Mouse (Mus musculus) hindbrain, embryonic 14.5 days (tissue): ENCODE data around the gene Ralb. TPM values are rescaled to one million over a fixed set of nuclear protein-coding genes. Genes with fewer than 3 reads are reported as not detected.
A peak's percentile ranks its signal among the peaks of the same experiment; 100 is the strongest.

Experiments
- ATAC-seq: fragments of 200-750 bp; cut with Nextera tagmentation; 2 replicates; pipeline ENCODE4 v1.8.0; 2017; ENCODE audit warnings: moderate number of reproducible peaks, mild to moderate bottlenecking, moderate TSS enrichment, moderate library complexity; ENCODE audit not compliant: low FRiP score
- DNase-seq: peaks from one replicate; pipeline ENCODE4 v3.0.0-alpha.2; 2015; ENCODE audit warnings: low spot score
- H3K27ac ChIP-seq: fragments of 300-500 bp; sonication (generic); 2 replicates; pipeline ENCODE4 v1.5.1; 2014; ENCODE audit warnings: mild to moderate bottlenecking, moderate library complexity
- H3K27me3 ChIP-seq: fragments of 300-500 bp; sonication (generic); 2 replicates; pipeline ENCODE4 v1.6.1; 2014; ENCODE audit warnings: mild to moderate bottlenecking, low read length, mixed read lengths; ENCODE audit not compliant: control insufficient read depth, insufficient read depth
- H3K36me3 ChIP-seq: fragments of 300-500 bp; sonication (generic); replicated peaks from 2 replicates; pipeline ENCODE4 v1.6.1; 2014; ENCODE audit not compliant: control insufficient read depth, insufficient read depth
- H3K4me1 ChIP-seq: fragments of 300-500 bp; sonication (generic); replicated peaks from 2 replicates; pipeline ENCODE4 v1.6.1; 2014; ENCODE audit warnings: antibody characterized with exemption, low read length, mixed read lengths; ENCODE audit not compliant: control insufficient read depth, insufficient read depth
- H3K4me2 ChIP-seq: fragments of 300-500 bp; sonication (generic); replicated peaks from 2 replicates; pipeline ENCODE4 v1.6.1; 2014; ENCODE audit warnings: mild to moderate bottlenecking, moderate library complexity
- H3K4me3 ChIP-seq: fragments of 300-500 bp; sonication (generic); replicated peaks from 2 replicates; pipeline ENCODE4 v1.5.1; 2014; ENCODE audit warnings: mild to moderate bottlenecking, low read length
- H3K9ac ChIP-seq: fragments of 300-500 bp; sonication (generic); 2 replicates; pipeline ENCODE4 v1.6.1; 2014
- H3K9me3 ChIP-seq: fragments of 300-500 bp; sonication (generic); 2 replicates; pipeline ENCODE4 v1.6.1; 2016; ENCODE audit warnings: low read length; ENCODE audit not compliant: control insufficient read depth
- WGBS: fragments of 180-500 bp; shearing (Covaris S2); extraction: QIAGEN DNeasy Blood & Tissue Kit; methylation state at CpG from one replicate; pipeline ENCODE4 v1.1.7; 2014; 5-methylcytosine and 5-hydroxymethylcytosine counted together
- polyA plus RNA-seq: library from polyadenylated mRNA; unstranded; fragments of >200 nt; fragmentation: Nextera tagmentation; extraction: Ambion mirVana; gene quantifications from 2 replicates; pipeline ENCODE4 v1.2.1, GENCODE M21; 2014

Ralb gene
- polyA plus RNA-seq, 1 experiment from 2014 or later: 57.5 TPM

DNA sequence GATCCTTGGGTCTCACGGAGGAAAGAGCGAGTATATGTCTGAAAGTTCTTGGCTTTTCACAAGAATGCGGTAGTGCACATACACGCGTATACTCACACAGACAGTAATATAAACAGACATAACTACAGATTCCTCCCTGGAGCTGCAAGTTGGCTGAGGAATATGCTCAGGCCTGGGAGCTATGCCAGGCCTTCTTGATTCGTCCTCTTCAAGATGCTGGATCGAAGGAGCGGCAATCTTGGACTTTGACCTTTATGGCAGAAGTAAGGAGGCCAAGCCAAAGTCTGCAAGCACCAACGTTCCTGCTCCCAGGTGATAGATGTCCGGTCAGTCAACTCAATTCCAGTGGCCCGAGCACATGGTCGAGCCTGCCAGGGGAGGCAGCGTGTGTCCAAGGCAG, 26.3 kb upstream of the Ralb start:
- ATAC-seq (no peak), DNase-seq (no peak)
- no peak overlapping the region for H3K4me3 ChIP-seq
- peaks cover 9% of the 10 kb centered on the region for H3K4me1 ChIP-seq
- no peak overlapping the region for H3K4me2 ChIP-seq
- peaks cover 20% of the 10 kb centered on the region for H3K36me3 ChIP-seq
- no peaks in the 10 kb centered on the region for H3K27me3 ChIP-seq
- 0 out of 2 replicates have a peak, but pooled peaks cover 3% of the 10 kb centered on the region for H3K9me3 ChIP-seq
- H3K27ac ChIP-seq: no peak overlapping the region
- H3K9ac ChIP-seq: no peak overlapping the region
- 95% methylated on average over 13 of the region's 13 CpGs for WGBS

DNA sequence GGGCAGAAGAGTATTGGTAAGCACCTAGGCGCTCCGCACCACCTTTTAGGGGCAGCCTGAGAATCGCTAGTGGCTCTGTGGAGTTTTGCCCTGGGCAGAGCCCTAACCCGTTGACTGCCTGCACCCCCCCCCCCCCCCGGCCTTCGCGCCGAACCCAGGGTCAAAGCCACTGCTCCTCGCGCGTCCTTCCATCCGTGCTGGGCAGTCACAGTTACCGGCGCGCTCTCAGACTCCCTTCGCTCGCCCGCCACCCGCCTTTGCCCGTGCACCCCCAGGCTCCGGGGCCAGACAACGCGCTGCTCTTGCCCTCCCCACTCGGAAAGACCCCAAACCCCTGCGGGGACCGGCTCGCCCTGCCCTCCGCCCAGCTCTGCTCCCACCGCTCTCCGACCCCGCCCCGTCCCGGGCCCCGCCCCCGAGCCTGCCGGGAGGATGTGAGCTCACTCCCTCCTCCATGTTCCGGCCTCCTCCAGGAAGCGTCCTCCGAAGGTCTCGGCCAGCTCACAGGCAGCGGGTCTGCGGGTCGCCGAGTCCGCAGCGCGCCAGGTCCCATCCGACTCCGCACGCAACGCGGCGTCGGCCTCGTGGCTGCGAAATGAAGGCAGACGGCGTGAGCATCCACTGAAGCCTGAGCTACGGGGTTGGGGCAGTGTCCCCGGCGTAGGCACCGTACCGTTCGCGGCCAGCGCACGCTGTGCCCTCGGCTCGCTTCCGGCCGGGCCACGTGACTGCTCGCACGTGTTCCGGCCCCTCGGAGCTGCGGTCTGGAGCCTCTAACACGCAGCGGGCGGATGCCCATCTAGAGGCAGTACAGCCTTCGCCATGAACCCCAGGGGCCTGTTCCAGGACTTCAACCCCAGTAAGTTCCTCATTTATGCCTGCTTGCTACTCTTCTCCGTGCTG, 21.3 kb upstream of the Ralb start, which contains the start of gene Tmem185b:
TSS of gene Tmem185b (plus strand) at position 472 of the 903 bp plus-strand sequence.
- peak within 1 kb of the TSS; percentile 80 for H3K9ac ChIP-seq
- WGBS: 2% methylated on average over 81 of the region's 82 CpGs
- DNase-seq: peak; percentile 81

DNA sequence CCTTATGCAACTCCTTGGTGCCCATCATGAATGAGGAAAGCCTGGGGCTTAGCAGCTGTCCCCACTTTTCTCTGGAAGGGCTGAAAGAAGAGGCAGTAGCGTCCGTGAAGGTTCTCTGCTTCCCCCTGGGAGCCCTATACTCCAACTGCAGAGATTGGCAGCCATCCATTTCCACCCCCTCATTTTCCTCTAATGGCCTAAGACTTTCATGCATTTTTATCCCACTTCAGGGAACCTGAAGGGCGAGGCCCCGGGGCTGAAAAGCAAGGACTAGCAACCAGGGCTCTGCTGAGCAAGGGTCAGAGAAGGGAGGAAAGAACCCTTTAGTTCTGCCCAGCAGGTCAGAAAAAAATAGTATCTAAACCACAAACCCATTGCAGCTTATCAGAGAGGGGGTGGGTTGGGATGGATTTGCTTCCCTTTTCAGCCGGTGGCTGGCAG, 20.4 kb upstream of the Ralb start:
- peak; percentile 53 for DNase-seq
- WGBS: 12% methylated on average over 5 of the region's 5 CpGs
- Histone ChIP-seq H3K4me1 (peaks cover 23% of the 10 kb centered on the region), H3K36me3 (peaks cover 20% of the 10 kb centered on the region), H3K27me3 (no peaks in the 10 kb centered on the region), H3K9ac (peak overlapping the region; percentile 80), H3K27ac (no peak overlapping the region), H3K4me3 (peak overlapping the region; percentile 62), H3K9me3 (0 out of 2 replicates have a peak, but pooled peaks cover 3% of the 10 kb centered on the region), H3K4me2 (peak overlapping the region; percentile 73)
- ATAC-seq: no peak

More for the DNA sequence above, 21.3 kb upstream of the Ralb start, which contains the start of gene Tmem185b:
- H3K4me1 ChIP-seq: peaks cover 23% of the 10 kb centered on the region
- ATAC-seq: peak; percentile 96
- H3K27ac ChIP-seq: peak within 1 kb of the TSS; percentile 80
- H3K27me3 ChIP-seq: no peaks in the 10 kb centered on the region
- 0 out of 2 replicates have a peak, but pooled peaks cover 3% of the 10 kb centered on the region for H3K9me3 ChIP-seq
- peak within 1 kb of the TSS; percentile 73 for H3K4me2 ChIP-seq
- H3K4me3 ChIP-seq: peak within 1 kb of the TSS; percentile 62
- peaks cover 20% of the 10 kb centered on the region for H3K36me3 ChIP-seq

DNA sequence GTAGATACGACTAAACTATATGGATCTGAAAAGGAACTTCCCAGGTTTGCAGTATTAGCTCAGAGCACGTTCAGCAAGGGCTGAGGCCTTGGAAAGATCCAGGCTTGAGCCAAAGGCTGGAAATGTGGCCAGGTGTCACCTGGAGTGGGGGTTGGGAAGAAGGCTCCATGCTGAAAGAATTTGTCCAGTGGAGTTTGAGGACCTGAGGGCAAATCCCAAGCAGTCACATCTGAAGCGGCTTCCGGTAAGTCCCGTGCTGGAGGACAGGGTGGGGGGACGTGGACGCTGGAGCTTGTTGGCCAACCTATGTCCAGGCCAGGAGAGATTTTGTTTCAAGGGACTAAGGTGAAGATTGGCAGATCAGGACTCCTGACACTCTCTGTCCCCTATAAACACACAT, 19.2 kb upstream of the Ralb start:
- WGBS: 90% methylated on average over 7 of the region's 7 CpGs

DNA sequence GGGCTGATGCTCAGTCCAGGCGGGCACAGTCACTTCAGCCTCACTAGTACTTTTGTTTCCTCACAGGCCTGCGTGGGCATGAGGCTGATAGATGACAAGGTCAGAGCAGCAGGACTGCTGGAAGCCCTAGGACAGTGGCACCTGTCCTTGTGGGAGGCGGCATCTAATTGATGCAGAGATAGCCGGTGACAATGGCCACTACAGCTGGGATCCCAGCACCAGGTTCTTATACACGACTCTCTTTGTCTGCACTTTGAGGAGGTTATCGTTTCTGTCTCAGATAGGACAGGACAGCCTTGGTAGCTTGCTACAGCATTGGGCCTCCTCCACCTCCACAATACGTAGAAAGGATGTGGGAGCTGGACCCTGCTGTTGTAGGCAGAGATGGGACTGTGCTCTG, 18.8 kb upstream of the Ralb start:
- Histone ChIP-seq H3K4me2 (no peak overlapping the region), H3K4me1 (peaks cover 23% of the 10 kb centered on the region)
- WGBS: 77% methylated on average over 7 of the region's 7 CpGs

More for the DNA sequence above, 19.2 kb upstream of the Ralb start:
- Histone ChIP-seq H3K27ac (no peak overlapping the region), H3K9ac (no peak overlapping the region), H3K9me3 (no peaks in the 10 kb centered on the region), H3K4me3 (no peak overlapping the region), H3K27me3 (no peaks in the 10 kb centered on the region), H3K36me3 (peaks cover 10% of the 10 kb centered on the region), H3K4me2 (no peak overlapping the region), H3K4me1 (peaks cover 23% of the 10 kb centered on the region)
- DNase-seq (no peak), ATAC-seq (no peak)

DNA sequence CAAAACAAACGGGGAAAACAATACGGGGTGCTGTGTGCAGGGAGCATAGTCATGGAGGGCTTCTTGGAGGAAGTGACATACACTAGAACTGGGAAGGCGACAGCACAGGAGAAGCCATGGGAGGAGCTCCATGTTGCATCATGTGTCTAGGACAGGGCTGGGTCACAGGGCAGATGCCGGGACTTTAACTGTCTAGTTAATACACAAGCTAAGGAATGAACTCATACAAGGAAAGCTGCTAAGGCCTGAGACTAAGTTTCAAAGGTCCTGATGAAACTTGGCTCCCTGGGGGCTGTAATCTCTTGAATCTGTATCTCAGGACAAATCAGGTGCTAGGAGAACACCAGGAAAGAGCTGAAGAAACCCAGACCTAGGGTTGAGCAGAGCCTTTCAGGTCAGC, 18.1 kb upstream of the Ralb start:
- 85% methylated on average over 4 of the region's 4 CpGs for WGBS
- no peak for DNase-seq
- Histone ChIP-seq H3K4me2 (no peak overlapping the region), H3K4me3 (no peak overlapping the region), H3K27ac (no peak overlapping the region), H3K9ac (no peak overlapping the region), H3K4me1 (peaks cover 23% of the 10 kb centered on the region), H3K9me3 (no peaks in the 10 kb centered on the region), H3K36me3 (no peaks in the 10 kb centered on the region; the same call in 1 of the 2 replicates), H3K27me3 (no peaks in the 10 kb centered on the region)
- ATAC-seq: no peak

More for the DNA sequence above, 18.8 kb upstream of the Ralb start:
- DNase-seq (no peak), ATAC-seq (no peak)
- no peaks in the 10 kb centered on the region for H3K9me3 ChIP-seq
- H3K27ac ChIP-seq: no peak overlapping the region
- H3K36me3 ChIP-seq: peaks cover 6% of the 10 kb centered on the region
- H3K9ac ChIP-seq: no peak overlapping the region
- H3K4me3 ChIP-seq: no peak overlapping the region
- no peaks in the 10 kb centered on the region for H3K27me3 ChIP-seq

DNA sequence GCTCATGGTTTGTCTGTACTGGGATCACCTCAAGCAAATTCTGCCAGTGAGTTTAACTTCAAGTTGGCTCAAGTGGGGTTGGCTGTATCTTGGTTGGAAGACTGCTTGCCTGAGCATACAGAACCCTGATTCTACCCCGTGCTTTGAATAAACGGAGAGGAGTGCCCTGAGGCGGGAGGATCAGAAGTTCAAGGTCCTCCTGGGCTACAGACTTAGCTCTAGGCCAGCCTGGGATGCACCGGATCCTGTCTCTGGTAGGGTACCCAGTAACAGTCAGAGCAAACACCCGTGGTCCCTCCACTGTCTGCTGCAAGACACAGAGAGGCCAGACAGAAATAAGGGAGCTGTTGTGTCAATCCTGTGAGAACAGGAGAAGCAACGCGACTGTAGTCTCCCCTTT, 17.1 kb upstream of the Ralb start:
- peaks cover 18% of the 10 kb centered on the region for H3K4me1 ChIP-seq
- H3K4me3 ChIP-seq: no peak overlapping the region
- H3K9ac ChIP-seq: no peak overlapping the region
- DNase-seq (no peak), ATAC-seq (no peak)
- H3K27me3 ChIP-seq: no peaks in the 10 kb centered on the region
- no peaks in the 10 kb centered on the region for H3K9me3 ChIP-seq
- H3K4me2 ChIP-seq: no peak overlapping the region
- H3K36me3 ChIP-seq: no peaks in the 10 kb centered on the region
- WGBS: 84% methylated on average over 7 of the region's 7 CpGs
- no peak overlapping the region for H3K27ac ChIP-seq

DNA sequence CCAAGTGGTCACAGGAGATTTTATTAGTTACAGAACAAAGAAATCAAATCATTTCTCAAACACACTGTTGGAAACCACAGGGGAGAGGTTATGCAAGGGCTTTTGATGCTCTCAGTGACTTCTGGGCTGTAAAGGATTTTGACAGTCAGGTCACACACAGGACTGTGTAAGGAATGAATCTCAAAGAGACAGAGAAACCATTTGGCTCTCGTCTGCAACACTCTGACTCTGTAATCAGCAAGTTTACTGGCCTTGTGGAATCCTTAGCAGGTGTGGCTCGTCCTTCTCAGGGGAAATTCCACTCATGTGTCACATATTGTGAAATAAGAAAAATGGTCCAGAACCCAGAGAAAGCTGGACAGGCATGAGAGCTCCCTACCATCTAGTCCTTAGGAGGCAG, 16.4 kb upstream of the Ralb start:
- H3K9me3 ChIP-seq: no peaks in the 10 kb centered on the region
- no peak overlapping the region for H3K9ac ChIP-seq
- no peak for DNase-seq
- no peak overlapping the region for H3K4me2 ChIP-seq
- H3K27me3 ChIP-seq: no peaks in the 10 kb centered on the region
- WGBS: 45% methylated on average over 2 of the region's 2 CpGs
- peaks cover 14% of the 10 kb centered on the region for H3K4me1 ChIP-seq
- no peaks in the 10 kb centered on the region for H3K36me3 ChIP-seq
- no peak overlapping the region for H3K4me3 ChIP-seq
- no peak overlapping the region for H3K27ac ChIP-seq
- ATAC-seq: no peak

DNA sequence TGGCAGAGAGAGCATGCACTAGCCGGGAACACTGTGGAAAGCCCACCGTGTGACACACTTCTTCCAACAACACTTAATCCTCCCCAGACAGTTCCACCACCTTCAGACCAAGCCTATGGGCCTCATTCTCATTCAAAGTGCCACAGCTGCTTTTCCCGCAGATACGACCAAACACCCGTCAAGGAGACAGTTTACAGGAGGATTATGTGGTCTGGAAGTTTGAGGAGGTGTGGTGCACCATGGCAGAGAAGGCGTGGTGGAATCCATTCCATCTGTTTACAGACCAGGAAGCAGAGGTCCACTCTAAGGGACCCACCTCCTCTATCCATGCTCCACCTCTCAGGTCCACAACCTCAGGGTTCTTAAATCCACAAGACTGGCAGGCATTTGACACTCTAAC, 14.7 kb upstream of the Ralb start:
- no peak overlapping the region for H3K4me2 ChIP-seq
- H3K4me3 ChIP-seq: no peak overlapping the region
- no peak for ATAC-seq

More for the DNA sequence above, 14.7 kb upstream of the Ralb start:
- no peaks in the 10 kb centered on the region for H3K9me3 ChIP-seq
- no peak overlapping the region for H3K9ac ChIP-seq
- H3K36me3 ChIP-seq: no peaks in the 10 kb centered on the region
- H3K27ac ChIP-seq: no peak overlapping the region
- 83% methylated on average over 6 of the region's 6 CpGs for WGBS
- peaks cover 2% of the 10 kb centered on the region; the same call in 1 of the 2 replicates for H3K4me1 ChIP-seq
- no peaks in the 10 kb centered on the region for H3K27me3 ChIP-seq
- DNase-seq: no peak
